ENCODE assay signal across 17 mouse cellular contexts in genomic region chr7:3295321-3296110, GRCm38 (mm10). TPM values are rescaled to one million over a fixed set of nuclear protein-coding genes. Genes with fewer than 3 reads are reported as not detected.
DNase-seq lines count a peak whose midpoint lies in the region; ATAC-seq lines count a peak whose summit lies in the region.
"Had no signal": no experiment of that assay in that cellular context is flagged by ENCODE, and none has a peak within 500 bp of the region (broad histone marks: within the 10 kb centered on the region; RNA-seq: fewer than 3 reads in every experiment).

No protein-coding gene starts in this region.

- H3K4me2 ChIP-seq in heart, embryonic 12.5 days, result peak overlapping the region; percentile 18; the same call in 1 of the 2 replicates
- no peak overlapping the region for H3K4me2 ChIP-seq in midbrain, embryonic 11.5 days
- no peak overlapping the region for H3K4me2 ChIP-seq in midbrain, embryonic 13.5 days (replicated peaks)

- no peaks in the 10 kb centered on the region for H3K9me3 ChIP-seq in heart, embryonic 12.5 days (replicated peaks)
- H3K9me3 ChIP-seq in midbrain, embryonic 11.5 days (ENCODE audit: control insufficient read depth, low read length), result no peaks in the 10 kb centered on the region
- no peaks in the 10 kb centered on the region for H3K9me3 ChIP-seq in midbrain, embryonic 13.5 days
- H3K9me3 ChIP-seq: embryonic facial prominence, embryonic 10.5 days; forebrain, embryonic 10.5 days had no signal

- H3K4me1 ChIP-seq in heart, embryonic 12.5 days (replicated peaks), result peaks cover 71% of the 10 kb centered on the region
- peaks cover 11% of the 10 kb centered on the region for H3K4me1 ChIP-seq in midbrain, embryonic 11.5 days (ENCODE audit: control insufficient read depth, insufficient read depth, low read length)
- H3K4me1 ChIP-seq in midbrain, embryonic 13.5 days (replicated peaks), result peaks cover 23% of the 10 kb centered on the region

- H3K27ac ChIP-seq in heart, embryonic 12.5 days (ENCODE audit: poor library complexity, severe bottlenecking), result no peak overlapping the region
- H3K27ac ChIP-seq in midbrain, embryonic 11.5 days (ENCODE audit: low read depth, low read length), result no peak overlapping the region
- no peak overlapping the region for H3K27ac ChIP-seq in midbrain, embryonic 13.5 days
- H3K27ac ChIP-seq in macrophage, result peak overlapping the region; percentile 70
- H3K27ac ChIP-seq: embryonic facial prominence, embryonic 10.5 days; forebrain, embryonic 10.5 days; layer of hippocampus, adult 2 months had no signal

- H3K27me3 ChIP-seq in heart, embryonic 12.5 days (replicated peaks), result no peaks in the 10 kb centered on the region
- no peaks in the 10 kb centered on the region for H3K27me3 ChIP-seq in midbrain, embryonic 11.5 days (ENCODE audit: control insufficient read depth, insufficient read depth, low read length)
- no peaks in the 10 kb centered on the region for H3K27me3 ChIP-seq in midbrain, embryonic 13.5 days

- H3K36me3 ChIP-seq in heart, embryonic 12.5 days, result peaks cover 65% of the 10 kb centered on the region
- H3K36me3 ChIP-seq in midbrain, embryonic 11.5 days (ENCODE audit: control insufficient read depth, insufficient read depth, low read length), result peaks cover 3% of the 10 kb centered on the region; the same call in 1 of the 2 replicates
- peaks cover 52% of the 10 kb centered on the region for H3K36me3 ChIP-seq in midbrain, embryonic 13.5 days
- H3K36me3 ChIP-seq in macrophage (ENCODE audit: inconsistent target), result peaks cover 24% of the 10 kb centered on the region

- no peak overlapping the region for H3K4me3 ChIP-seq in heart, embryonic 12.5 days
- H3K4me3 ChIP-seq in midbrain, embryonic 11.5 days (ENCODE audit: low read depth, low read length), result no peak overlapping the region
- H3K4me3 ChIP-seq in midbrain, embryonic 13.5 days (replicated peaks), result no peak overlapping the region
- H3K4me3 ChIP-seq in macrophage (ENCODE audit: inconsistent target), result no peak overlapping the region
- H3K4me3 ChIP-seq: embryonic facial prominence, embryonic 10.5 days; forebrain, embryonic 10.5 days; layer of hippocampus, adult 2 months had no signal

- ATAC-seq in heart, embryonic 12.5 days (ENCODE audit: insufficient number of reproducible peaks, low FRiP score), result no peak
- no peak for ATAC-seq in midbrain, embryonic 11.5 days (ENCODE audit: low FRiP score)
- ATAC-seq in midbrain, embryonic 13.5 days, result no peak

- H3K9ac ChIP-seq in heart, embryonic 12.5 days, result no peak overlapping the region
- H3K9ac ChIP-seq in midbrain, embryonic 11.5 days (ENCODE audit: low read length), result no peak overlapping the region
- no peak overlapping the region for H3K9ac ChIP-seq in midbrain, embryonic 13.5 days (replicated peaks)

- intact Hi-C loops in heart, postnatal 10 days (cut with DNase I), result no loop called here

- 75% methylated on average over 5 of the region's 5 CpGs for WGBS in heart, embryonic 12.5 days
- 92% methylated on average over 5 of the region's 5 CpGs for WGBS in midbrain, embryonic 11.5 days
- WGBS in midbrain, embryonic 13.5 days, result 94% methylated on average over 5 of the region's 5 CpGs
- 42% methylated on average over 5 of the region's 5 CpGs for WGBS in macrophage (ENCODE audit: missing documents)

- peaks cover 72% of the 10 kb centered on the region for H3K79me2 ChIP-seq in macrophage (ENCODE audit: inconsistent target)

- no peak for DNase-seq in heart, postnatal 10 days
- DNase-seq in midbrain, embryonic 11.5 days (ENCODE audit: low spot score, missing footprints), result peak; percentile 33
- no peak for DNase-seq in adrenal gland, postnatal 14 days
- no peak for DNase-seq in urinary bladder, postnatal 36 days (ENCODE audit: low spot score in 2 of 2)
- no peak for DNase-seq in adipocyte (ENCODE audit: low spot score)
- DNase-seq: adrenal gland, postnatal 36 days; cerebellum, adult 18-20 months; kidney, adult 8-10 months; thymus, adult 18-20 months had no signal

RNA-seq across cellular contexts. Expression of gene Prkcg, which starts 6.5 kb away (rescaled TPM):
- 0.14 and 0.19 TPM in 2 replicates for polyA plus RNA-seq in heart, embryonic 12.5 days (2016; fragmentation: Nextera tagmentation; extraction: Ambion mirVana)
- total RNA-seq in heart, postnatal 10 days (2021), result 1 to 10 TPM; 3.4 to 6.9 TPM
- polyA plus RNA-seq in midbrain, embryonic 11.5 days (2014; fragmentation: Nextera tagmentation; extraction: Ambion mirVana), result 0.31 and 0.77 TPM in 2 replicates
- polyA plus RNA-seq in midbrain, embryonic 13.5 days (2015; fragmentation: Nextera tagmentation; extraction: Ambion mirVana), result 0.66 and 1.7 TPM in 2 replicates
- total RNA-seq in macrophage (2018; cell fraction: chromatin; rRNA removed), result 1 to 10 TPM in 18 of 26 experiments, under 1 TPM in 8; 0.25 to 3.3 (median 1.6) TPM
- total RNA-seq in macrophage (2018; cell fraction: cytosol; rRNA removed), result under 1 TPM in 15 of 26 experiments, not detected in 11; 0.03 to 0.22 (median 0.09) TPM
- total RNA-seq in macrophage (2018; cell fraction: nucleus; rRNA removed), result 1 to 10 TPM in 9 of 26 experiments, under 1 TPM in 16, not detected in 1; 0.26 to 3.9 (median 0.89) TPM
- 0.11 to 0.19 TPM in 2 of 3 replicates, not detected in the other for polyA plus RNA-seq in macrophage (2018)
- total RNA-seq in adrenal gland, postnatal 14 days (2021), result 2.1 and 2.3 TPM in 2 replicates

RNA-seq across cellular contexts. Expression of gene Myadm, which starts 6.6 kb away (rescaled TPM):
- polyA plus RNA-seq in heart, embryonic 12.5 days (2016; fragmentation: Nextera tagmentation; extraction: Ambion mirVana), result 186 and 202 TPM in 2 replicates
- 100 to 1,000 TPM; 266 to 279 TPM for total RNA-seq in heart, postnatal 10 days (2021)
- polyA plus RNA-seq in midbrain, embryonic 11.5 days (2014; fragmentation: Nextera tagmentation; extraction: Ambion mirVana), result 38.1 and 41.2 TPM in 2 replicates
- 21.8 and 23.8 TPM in 2 replicates for polyA plus RNA-seq in midbrain, embryonic 13.5 days (2015; fragmentation: Nextera tagmentation; extraction: Ambion mirVana)
- total RNA-seq in macrophage (2018; cell fraction: chromatin; rRNA removed), result 10 to 100 TPM in 13 of 26 experiments, 1 to 10 TPM in 13; 4.0 to 35.3 (median 11.6) TPM
- 100 to 1,000 TPM in 13 of 26 experiments, 10 to 100 TPM in 13; 59.4 to 159 (median 102) TPM for total RNA-seq in macrophage (2018; cell fraction: cytosol; rRNA removed)
- total RNA-seq in macrophage (2018; cell fraction: nucleus; rRNA removed), result 100 to 1,000 TPM in 13 of 26 experiments, 10 to 100 TPM in 13; 42.3 to 219 (median 98.4) TPM
- polyA plus RNA-seq in macrophage (2018), result 75.5 to 128 TPM (median 99.0 TPM) in 3 replicates
- total RNA-seq in adrenal gland, postnatal 14 days (2021), result 94.6 and 99.3 TPM in 2 replicates

RNA-seq across cellular contexts. Expression of gene Cacng7, which starts 37.2 kb away (rescaled TPM):
- 0.17 and 0.32 TPM in 2 replicates for polyA plus RNA-seq in heart, embryonic 12.5 days (2016; fragmentation: Nextera tagmentation; extraction: Ambion mirVana)
- 1 to 10 TPM; 7.7 to 9.7 TPM for total RNA-seq in heart, postnatal 10 days (2021)
- 4.2 and 4.4 TPM in 2 replicates for polyA plus RNA-seq in midbrain, embryonic 11.5 days (2014; fragmentation: Nextera tagmentation; extraction: Ambion mirVana)
- polyA plus RNA-seq in midbrain, embryonic 13.5 days (2015; fragmentation: Nextera tagmentation; extraction: Ambion mirVana), result 4.3 and 5.2 TPM in 2 replicates
- 1 to 10 TPM in 1 of 26 experiments, not detected in 25; 4.0 TPM for total RNA-seq in macrophage (2018; cell fraction: chromatin; rRNA removed)
- not detected for total RNA-seq in macrophage (2018; cell fraction: cytosol; rRNA removed)
- total RNA-seq in macrophage (2018; cell fraction: nucleus; rRNA removed), result under 1 TPM in 1 of 26 experiments, not detected in 25; 0.62 TPM
- not detected in 3 replicates for polyA plus RNA-seq in macrophage (2018)
- total RNA-seq in adrenal gland, postnatal 14 days (2021), result 7.3 and 10.9 TPM in 2 replicates

RNA-seq across cellular contexts. Expression of gene Nlrp12, which starts 46.0 kb away (rescaled TPM):
- polyA plus RNA-seq in heart, embryonic 12.5 days (2016; fragmentation: Nextera tagmentation; extraction: Ambion mirVana), result not detected in 2 replicates
- total RNA-seq in heart, postnatal 10 days (2021), result under 1 TPM; 0.07 to 0.10 TPM
- not detected in 2 replicates for polyA plus RNA-seq in midbrain, embryonic 11.5 days (2014; fragmentation: Nextera tagmentation; extraction: Ambion mirVana)
- polyA plus RNA-seq in midbrain, embryonic 13.5 days (2015; fragmentation: Nextera tagmentation; extraction: Ambion mirVana), result not detected in 2 replicates
- total RNA-seq in macrophage (2018; cell fraction: chromatin; rRNA removed), result not detected
- under 1 TPM in 3 of 26 experiments, not detected in 23; 0.04 to 0.05 (median 0.04) TPM for total RNA-seq in macrophage (2018; cell fraction: cytosol; rRNA removed)
- total RNA-seq in macrophage (2018; cell fraction: nucleus; rRNA removed), result not detected
- polyA plus RNA-seq in macrophage (2018), result 0.07 TPM in 1 of 3 replicates, not detected in the others
- 0.15 TPM in 1 of 2 replicates, not detected in the other for total RNA-seq in adrenal gland, postnatal 14 days (2021)
- total RNA-seq: gastrocnemius, adult 18-20 months; layer of hippocampus, adult 2 months had no signal
- polyA plus RNA-seq: forebrain, embryonic 10.5 days; limb, embryonic 11.5 days had no signal
